Mouse (Mus musculus) olfactory bulb, adult 2 months (tissue): ENCODE measurements around the gene Abcb4. TPM values are rescaled to one million over a fixed set of nuclear protein-coding genes. Genes with fewer than 3 reads are reported as not detected.
"Not testable (repeated sequence)": the region's sequence is repeated elsewhere in the genome, so short reads cannot be mapped to it uniquely, and the experiment has no call there.

Experiments used
- H3K27ac ChIP-seq: fragments of 200-500 bp; 2 replicates; pipeline ENCODE4 v1.5.1; 2012; ENCODE audit warnings: low read depth, low read length; ENCODE audit not compliant: insufficient read depth
- H3K4me1 ChIP-seq: fragments of 200-500 bp; 2 replicates; pipeline ENCODE4 v1.6.1; 2012; ENCODE audit warnings: low read length; ENCODE audit not compliant: control insufficient read depth, insufficient read depth
- H3K4me3 ChIP-seq: fragments of 200-500 bp; 2 replicates; pipeline ENCODE4 v1.5.1; 2012; ENCODE audit warnings: mild to moderate bottlenecking, low read depth, low read length, moderate library complexity; ENCODE audit not compliant: insufficient read depth
- CTCF ChIP-seq: fragments of 200-500 bp; IDR thresholded peaks from 2 replicates; pipeline ENCODE4 v1.5.1; 2012; ENCODE audit warnings: low read depth, mild to moderate bottlenecking, low read length, moderate library complexity; ENCODE audit not compliant: insufficient read depth
- POLR2A ChIP-seq: fragments of 200-500 bp; IDR thresholded peaks from 2 replicates; pipeline ENCODE4 v1.6.1; 2012; ENCODE audit warnings: mild to moderate bottlenecking, low read depth, low read length, moderate library complexity; ENCODE audit not compliant: insufficient read depth
- WGBS: fragments of 180-500 bp; shearing (Covaris S2); methylation state at CpG from one replicate; pipeline ENCODE4 v1.1.7; 2018; 5-methylcytosine and 5-hydroxymethylcytosine counted together
- polyA plus RNA-seq: library from polyadenylated mRNA; stranded (reverse); fragments of >200 nt; gene quantifications from 2 replicates; pipeline ENCODE4 v1.2.4, GENCODE M21; 2012; ENCODE audit warnings: low replicate concordance; ENCODE audit not compliant: missing spikeins, insufficient read depth, insufficient read length

The Abcb4 gene
- polyA plus RNA-seq, 1 experiment = not detected

- H3K4me1 ChIP-seq = no peaks in the 10 kb centered on the region
- TF ChIP-seq CTCF (no peak), POLR2A (no peak)
- no peak overlapping the region for H3K27ac ChIP-seq
- 82% methylated on average over 5 of the region's 5 CpGs for WGBS
- no peak overlapping the region for H3K4me3 ChIP-seq
These were observed 94.4 kb downstream of the Abcb4 start for GRCm38 (mm10) chr5:8987925-8988324.

DNA sequence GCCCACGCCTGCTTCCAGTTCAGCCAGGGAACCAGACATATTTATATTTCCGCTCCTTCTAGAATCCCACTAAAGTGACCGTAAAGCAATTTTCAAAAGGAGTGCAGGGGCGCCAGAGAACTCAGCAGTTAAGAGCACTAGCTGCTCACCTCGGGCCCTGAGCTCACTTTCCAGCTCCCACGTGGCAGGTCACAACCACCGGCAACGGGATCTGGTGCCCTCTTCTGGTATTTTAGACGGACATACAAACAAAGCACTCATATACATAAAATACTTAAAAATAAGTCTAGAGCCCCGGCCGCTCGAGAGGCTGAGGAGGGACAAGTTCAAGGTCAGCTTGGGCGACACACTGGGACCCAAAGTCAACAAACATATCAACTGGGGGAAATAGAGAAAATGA lies 97.0 kb downstream of the Abcb4 start:
- no peak for TF ChIP-seq CTCF
- no peak for TF ChIP-seq POLR2A
- Histone ChIP-seq H3K4me1 (no peaks in the 10 kb centered on the region), H3K27ac (no peak overlapping the region), H3K4me3 (no peak overlapping the region)
- 91% methylated on average over 13 of the region's 13 CpGs for WGBS

GRCm38 (mm10) chr5:8991626-8992025 lies 98.1 kb downstream of the Abcb4 start:
- no peak overlapping the region for H3K4me3 ChIP-seq
- TF ChIP-seq POLR2A = no peak
- TF ChIP-seq CTCF = no peak
- H3K27ac ChIP-seq = no peak overlapping the region
- no peaks in the 10 kb centered on the region for H3K4me1 ChIP-seq
- 94% methylated on average over 16 of the region's 16 CpGs for WGBS

GRCm38 (mm10) chr5:8995966-8996685 lies 102.6 kb downstream of the Abcb4 start:
- WGBS = 7% methylated on average over 13 of the region's 13 CpGs
- peak overlapping the region; percentile 84 for H3K4me3 ChIP-seq
- no peak for TF ChIP-seq CTCF
- TF ChIP-seq POLR2A = no peak
- H3K27ac ChIP-seq = no peak overlapping the region
- no peaks in the 10 kb centered on the region for H3K4me1 ChIP-seq

GRCm38 (mm10) chr5:8996686-8997512 lies 103.4 kb downstream of the Abcb4 start, which contains the start of gene Crot:
Gene Crot, minus strand, starts transcription at chr5:8997324.
- TF ChIP-seq CTCF (0 out of 2 replicates have a peak, but pooled peaks have one; percentile 8), POLR2A (peak; percentile 64)
- WGBS = under 1% methylated on average over 55 of the region's 57 CpGs
- Histone ChIP-seq H3K4me1 (no peaks in the 10 kb centered on the region), H3K4me3 (peak within 1 kb of the TSS; percentile 84), H3K27ac (no peak within 1 kb of the TSS)

GRCm38 (mm10) chr5:8997513-8997895 lies 104.0 kb downstream of the Abcb4 start:
- no peak; the same call in 1 of the 2 replicates for TF ChIP-seq CTCF
- TF ChIP-seq POLR2A = no peak
- Histone ChIP-seq H3K27ac (no peak overlapping the region), H3K4me1 (no peaks in the 10 kb centered on the region), H3K4me3 (peak overlapping the region; percentile 84)
- 22% methylated on average over 8 of the region's 8 CpGs for WGBS

GRCm38 (mm10) chr5:8999108-8999507 lies 105.6 kb downstream of the Abcb4 start:
- H3K4me1 ChIP-seq = no peaks in the 10 kb centered on the region
- no peak for TF ChIP-seq CTCF
- no peak overlapping the region for H3K4me3 ChIP-seq
- H3K27ac ChIP-seq = no peak overlapping the region
- 92% methylated on average over 4 of the region's 4 CpGs for WGBS

DNA sequence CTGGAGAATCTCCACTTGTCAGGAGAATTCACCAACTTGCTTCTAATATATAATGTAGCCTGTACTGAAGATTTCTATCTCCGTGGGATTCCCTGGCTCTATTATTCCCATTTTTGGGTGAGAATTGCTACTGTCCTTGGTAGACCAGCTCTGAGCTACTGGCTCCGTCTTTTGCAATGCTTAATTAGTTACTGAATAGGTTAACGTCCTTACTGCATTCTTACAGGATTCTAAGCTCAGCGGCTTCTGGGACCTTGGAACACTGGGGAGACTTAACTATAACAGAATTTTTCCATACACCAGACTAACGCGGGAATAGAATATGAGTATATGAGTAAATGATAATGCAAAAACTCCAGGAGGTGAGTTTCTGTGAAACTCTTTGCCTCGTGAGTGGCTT lies 106.5 kb downstream of the Abcb4 start:
- H3K4me1 ChIP-seq, H3K4me3 ChIP-seq, H3K27ac ChIP-seq: not testable (repeated sequence)
- 62% methylated on average over 7 of the region's 7 CpGs for WGBS

DNA sequence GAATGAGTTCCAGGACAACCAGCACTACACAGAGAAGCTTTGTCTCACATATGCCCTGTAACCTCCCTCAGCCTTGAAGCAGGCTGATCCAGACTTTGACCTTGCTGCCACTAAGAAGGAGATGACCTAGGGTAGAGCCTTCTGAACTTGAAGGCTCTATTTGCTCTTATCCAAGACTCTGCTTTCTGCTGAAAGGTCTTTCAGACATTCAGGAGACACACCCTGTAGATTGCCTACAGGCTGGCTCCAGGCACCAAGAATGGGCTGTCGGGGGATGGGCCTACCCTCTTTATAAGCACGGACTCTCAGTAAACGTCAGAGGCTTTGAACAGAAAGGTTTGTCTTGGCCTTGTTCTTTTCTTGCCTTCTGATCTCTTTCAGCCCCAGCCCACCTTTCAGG lies 113.1 kb downstream of the Abcb4 start:
- not testable (repeated sequence) for H3K4me3 ChIP-seq, H3K27ac ChIP-seq, H3K4me1 ChIP-seq
- 70% methylated on average over 3 of the region's 3 CpGs for WGBS

Other genes starting within 250 kb of the Abcb4 start
- gene Abcb1a, start 233.6 kb upstream of the Abcb4 start, polyA plus RNA-seq = not detected in 2 replicates
- not detected in 2 replicates for gene Abcb1b, start 95.6 kb upstream of the Abcb4 start, polyA plus RNA-seq
- gene Crot, start 103.6 kb downstream of the Abcb4 start, polyA plus RNA-seq = not detected in 2 replicates
- not detected in 2 replicates for gene Tmem243, start 207.0 kb downstream of the Abcb4 start, polyA plus RNA-seq